Mouse (Mus musculus) NIH3T3 (cell line): ENCODE data around the gene Tinagl1.

ENCODE experiments used
- DNase-seq: peaks from one replicate; pipeline ENCODE4 v3.0.0-alpha.2; 2012; ENCODE audit warnings: low read depth

Tinagl1 gene

GRCm38 (mm10) chr4:130175072-130175711 lies at the start of gene Tinagl1:
Gene Tinagl1, minus strand, starts transcription at chr4:130175122.
- peak; percentile 64 for DNase-seq

GRCm38 (mm10) chr4:130224071-130224470 lies 49.1 kb upstream of the Tinagl1 start:
- no peak for DNase-seq

- DNase-seq: no peak
These were observed 47.3 kb upstream of the Tinagl1 start, which contains the start of gene Gm853 for GRCm38 (mm10) chr4:130222179-130222578. Gene Gm853, minus strand, starts transcription at chr4:130222401.

GRCm38 (mm10) chr4:130220176-130220575 lies 45.3 kb upstream of the Tinagl1 start:
- DNase-seq: no peak

GRCm38 (mm10) chr4:130215392-130215791 lies 40.5 kb upstream of the Tinagl1 start:
- DNase-seq: no peak

- no peak for DNase-seq
These were observed 38.9 kb upstream of the Tinagl1 start for GRCm38 (mm10) chr4:130213857-130214256.

GRCm38 (mm10) chr4:130213197-130213596 lies 38.3 kb upstream of the Tinagl1 start:
- no peak for DNase-seq

GRCm38 (mm10) chr4:130212421-130212820 lies 37.5 kb upstream of the Tinagl1 start:
- no peak for DNase-seq

- DNase-seq: no peak
These were observed 36.9 kb upstream of the Tinagl1 start for GRCm38 (mm10) chr4:130211870-130212269.

GRCm38 (mm10) chr4:130198694-130199670 lies 24.1 kb upstream of the Tinagl1 start:
- peak; percentile 85 for DNase-seq

- no peak for DNase-seq
These were observed 21.6 kb upstream of the Tinagl1 start for GRCm38 (mm10) chr4:130196542-130196941.

- no peak for DNase-seq
These were observed 21.0 kb upstream of the Tinagl1 start for GRCm38 (mm10) chr4:130195924-130196323.

GRCm38 (mm10) chr4:130192266-130192665 lies 17.3 kb upstream of the Tinagl1 start:
- no peak for DNase-seq

GRCm38 (mm10) chr4:130189606-130190005 lies 14.7 kb upstream of the Tinagl1 start:
- DNase-seq: no peak

GRCm38 (mm10) chr4:130188806-130189297 lies 13.9 kb upstream of the Tinagl1 start:
- DNase-seq: peak; percentile 95

GRCm38 (mm10) chr4:130186891-130187290 lies 12.0 kb upstream of the Tinagl1 start:
- no peak for DNase-seq

GRCm38 (mm10) chr4:130186450-130186849 lies 11.5 kb upstream of the Tinagl1 start:
- no peak for DNase-seq

GRCm38 (mm10) chr4:130183879-130184278 lies 9.0 kb upstream of the Tinagl1 start:
- DNase-seq: no peak

GRCm38 (mm10) chr4:130183023-130183422 lies 8.1 kb upstream of the Tinagl1 start:
- peak; percentile 39 for DNase-seq

- peak; percentile 48 for DNase-seq
These were observed 7.0 kb upstream of the Tinagl1 start for GRCm38 (mm10) chr4:130181886-130182285.

GRCm38 (mm10) chr4:130180909-130181602 lies 6.1 kb upstream of the Tinagl1 start:
- DNase-seq: no peak

- DNase-seq: no peak
These were observed 5.0 kb upstream of the Tinagl1 start for GRCm38 (mm10) chr4:130179876-130180275.
